Mouse (Mus musculus): ENCODE results near the gene Tmem108. TPM values are rescaled to one million over a fixed set of nuclear protein-coding genes. Genes with fewer than 3 reads are reported as not detected.

Gene Tmem108
- total RNA-seq, 4 experiments from 2014 or later = 30.3 to 35.6 (median 33.9) TPM

DNA sequence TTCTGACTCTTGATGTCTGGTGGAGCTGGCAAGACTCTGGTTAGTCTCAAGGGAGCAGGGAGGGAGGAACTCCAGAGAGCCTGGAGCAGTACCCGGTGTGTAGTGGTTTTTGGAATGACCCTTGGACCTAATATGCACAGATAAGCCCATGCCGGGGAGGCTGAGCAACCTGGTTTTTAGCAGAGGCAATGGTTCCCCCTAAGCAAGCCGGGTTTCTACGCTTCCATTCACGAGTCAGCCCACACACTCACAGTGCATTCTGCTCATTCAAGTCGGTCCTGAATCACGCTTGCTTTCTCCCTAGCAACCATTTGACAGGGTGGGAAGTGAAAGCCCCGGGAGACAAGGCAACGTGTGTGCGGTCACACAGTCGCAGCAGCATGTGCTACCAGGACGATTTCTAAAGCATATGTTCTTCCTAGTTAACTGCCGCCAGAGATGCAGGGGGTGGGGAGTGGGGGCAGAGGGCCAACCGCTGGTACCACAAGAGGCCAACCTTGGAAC is 259.7 kb downstream of the Tmem108 start:
- DNase-seq (ENCODE audit: low spot score in 2 of 2) = peak; percentile 64 to 76

- DNase-seq (ENCODE audit: low spot score in 2 of 2) = no peak
Observed at GRCm38 (mm10) chr9:103499366-103499765, 262.3 kb downstream of the Tmem108 start.

- DNase-seq (ENCODE audit: low spot score in 2 of 2) = no peak
Observed at GRCm38 (mm10) chr9:103498699-103499098, 262.9 kb downstream of the Tmem108 start.

DNA sequence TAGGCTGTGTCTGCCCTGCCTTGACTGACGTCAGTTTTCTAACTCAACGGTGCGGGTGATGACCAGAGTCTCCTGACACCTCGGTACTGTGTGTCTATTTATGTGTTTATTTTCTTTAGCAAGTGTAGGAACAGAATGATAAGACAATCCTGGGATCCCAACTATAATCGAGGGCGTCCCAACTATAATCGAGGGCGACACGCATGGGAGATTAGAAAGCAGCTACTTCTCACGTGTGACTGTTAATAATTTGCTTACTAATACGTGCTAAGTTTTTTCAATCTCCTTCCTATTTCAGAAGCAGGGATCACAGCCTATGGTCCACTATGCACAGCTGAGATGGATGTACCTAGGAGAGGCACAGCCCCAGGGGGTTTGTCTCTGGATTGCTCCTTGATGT is 266.2 kb downstream of the Tmem108 start:
- DNase-seq (ENCODE audit: low spot score in 2 of 2) = no peak

DNA sequence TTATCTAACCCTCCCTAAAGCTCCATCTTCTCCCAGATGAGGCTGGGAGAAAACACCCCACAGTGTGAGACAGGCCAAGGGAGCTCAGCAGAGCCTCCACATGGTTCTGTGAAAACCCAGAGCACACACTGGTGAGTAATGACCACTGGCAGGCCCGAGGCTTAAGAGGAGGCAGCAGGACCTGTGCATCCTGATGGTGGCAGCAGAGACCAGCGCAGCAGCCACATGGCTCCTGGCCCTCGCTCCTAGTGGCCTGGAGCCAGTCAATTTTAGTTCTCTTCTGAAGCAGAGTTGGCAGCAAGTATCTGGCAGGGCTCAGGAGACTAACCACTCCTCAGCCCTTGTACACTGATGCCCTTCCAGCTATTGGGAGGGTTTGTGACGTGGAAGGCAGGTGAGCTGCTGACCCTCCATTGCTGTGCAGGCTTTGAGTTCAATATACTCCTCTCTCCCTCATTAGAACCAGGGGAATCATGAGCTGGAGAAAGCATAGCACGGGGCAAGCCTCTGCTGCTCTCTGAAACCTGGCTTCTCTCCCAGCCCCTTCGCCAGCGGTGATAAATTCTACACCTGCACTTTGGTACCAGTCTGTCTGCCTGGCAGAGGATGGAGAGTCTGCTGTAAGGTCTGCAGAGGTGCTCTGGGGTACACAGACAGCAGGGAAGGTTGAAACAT is 267.2 kb downstream of the Tmem108 start:
- peak; percentile 74 to 85 for DNase-seq (ENCODE audit: low spot score in 2 of 2)

- no peak for DNase-seq (ENCODE audit: low spot score in 2 of 2)
Observed at GRCm38 (mm10) chr9:103491985-103492384, 269.7 kb downstream of the Tmem108 start.

DNA sequence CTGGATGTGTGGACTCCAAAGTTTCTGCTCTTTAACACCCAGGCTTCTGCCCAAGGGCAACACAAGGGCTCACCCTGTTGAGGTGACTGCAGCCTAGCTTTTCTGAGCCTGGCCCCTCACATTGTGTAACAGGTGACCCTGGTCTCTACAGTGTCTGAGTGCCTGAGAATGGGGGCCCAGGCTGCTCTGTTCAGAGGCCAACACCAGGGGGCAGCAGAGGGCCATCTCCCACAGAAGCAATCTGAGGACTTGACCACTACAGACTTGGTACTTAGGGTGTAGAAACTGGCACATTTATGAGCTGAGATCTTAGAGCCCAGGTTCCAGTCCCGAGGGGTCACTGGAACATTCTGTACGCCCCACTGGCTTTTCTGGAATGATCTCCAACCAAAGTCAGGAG is 271.2 kb downstream of the Tmem108 start:
- DNase-seq (ENCODE audit: low spot score in 2 of 2) = peak; percentile 57 to 82

- DNase-seq (ENCODE audit: low spot score in 2 of 2) = no peak
Observed at GRCm38 (mm10) chr9:103489883-103490282, 271.8 kb downstream of the Tmem108 start.

DNA sequence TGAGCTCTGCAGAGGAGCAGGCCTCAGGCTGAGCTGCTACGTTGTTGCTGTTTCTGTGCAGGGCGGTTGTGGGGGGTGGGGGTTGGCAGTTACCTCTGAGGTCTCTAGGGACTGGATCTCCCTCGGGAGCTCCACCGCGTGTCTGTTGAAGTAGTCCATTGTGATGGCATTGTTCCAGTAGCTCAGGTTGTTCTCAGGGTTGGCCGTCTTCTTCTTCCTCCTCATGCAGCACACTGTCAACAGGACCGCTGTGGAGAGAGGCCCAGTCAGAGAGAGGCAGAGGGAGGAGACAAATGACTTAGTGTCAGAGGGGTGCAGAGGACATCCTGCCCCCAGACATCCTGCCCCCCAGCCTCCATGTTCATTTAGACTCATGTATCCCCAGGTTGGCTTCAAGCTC is 272.5 kb downstream of the Tmem108 start:
- no peak for DNase-seq (ENCODE audit: low spot score in 2 of 2)

DNA sequence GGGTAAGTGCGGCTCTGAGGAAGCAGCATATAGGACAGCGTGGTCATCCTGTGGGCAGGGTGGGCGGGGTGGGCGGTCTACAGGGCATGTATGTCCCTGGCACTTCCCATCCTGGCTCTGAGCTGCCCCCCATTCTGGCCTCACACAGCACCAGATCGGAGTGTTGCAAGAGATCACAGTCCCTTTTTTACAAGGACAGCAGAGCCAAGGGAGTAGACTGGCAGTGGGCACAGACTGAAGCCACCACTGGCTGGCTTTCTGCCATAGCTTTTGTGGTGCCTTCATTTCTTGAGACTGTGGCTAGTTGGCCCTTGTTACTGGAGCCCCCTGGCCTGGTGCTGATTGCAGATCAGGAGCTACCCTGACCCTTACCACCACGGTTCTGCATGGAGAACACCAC is 275.4 kb downstream of the Tmem108 start:
- DNase-seq (ENCODE audit: low spot score in 2 of 2) = no peak

DNA sequence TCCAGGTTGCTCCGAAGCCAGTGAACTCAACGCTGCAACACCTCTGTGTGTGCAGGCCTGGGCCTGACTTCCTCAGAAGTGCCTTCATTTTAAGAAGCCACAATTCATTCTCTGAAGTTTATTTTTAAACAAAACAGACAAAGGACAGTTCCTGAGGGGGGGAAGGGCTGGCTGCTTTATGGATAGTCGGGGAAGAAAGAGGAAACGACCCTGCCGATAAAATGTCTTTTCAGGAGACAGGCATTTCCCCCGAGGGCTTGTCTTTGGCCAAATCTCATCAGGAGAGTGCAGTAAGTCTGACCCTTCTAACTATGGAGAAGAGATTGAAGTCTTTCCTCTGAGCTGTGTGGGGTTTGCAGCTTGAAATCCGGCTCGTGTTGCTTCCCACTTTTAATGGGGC is 276.0 kb downstream of the Tmem108 start:
- no peak for DNase-seq (ENCODE audit: low spot score in 2 of 2)

DNA sequence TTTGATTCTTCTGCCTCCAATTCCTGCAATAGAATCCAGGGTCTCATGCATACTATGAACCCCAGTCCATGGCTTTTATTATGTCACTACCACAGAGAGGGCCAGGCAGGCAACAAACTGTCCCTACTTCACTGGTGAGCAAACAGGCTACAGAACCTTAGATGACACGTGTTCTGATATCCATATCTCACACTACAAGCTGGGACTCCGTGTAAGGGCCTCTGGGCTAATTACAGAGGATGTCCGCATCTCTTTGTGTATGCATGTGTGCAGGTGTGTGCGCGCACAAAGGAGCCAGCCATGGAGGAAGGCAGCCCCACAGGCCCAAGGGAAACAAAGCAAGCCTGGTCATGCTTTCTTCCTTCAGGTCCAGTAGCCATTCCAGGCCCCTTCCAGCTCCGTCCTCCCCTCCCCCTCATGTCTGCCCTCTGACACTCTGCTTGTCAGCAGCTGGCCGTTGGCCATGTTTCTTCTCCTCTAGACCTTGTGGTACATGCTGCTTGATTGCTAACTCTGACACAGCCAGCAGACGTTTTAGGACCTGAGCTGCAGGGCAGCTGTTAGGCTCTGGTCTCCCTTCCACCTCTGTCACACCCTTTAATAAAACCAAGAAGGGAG is 280.9 kb downstream of the Tmem108 start:
- no peak for DNase-seq (ENCODE audit: low spot score in 2 of 2)

- DNase-seq (ENCODE audit: low spot score in 2 of 2) = no peak
Observed at GRCm38 (mm10) chr9:103480044-103480576, 281.5 kb downstream of the Tmem108 start, which contains the start of gene Bfsp2. TSS of gene Bfsp2 (minus strand) at chr9:103480420.

DNA sequence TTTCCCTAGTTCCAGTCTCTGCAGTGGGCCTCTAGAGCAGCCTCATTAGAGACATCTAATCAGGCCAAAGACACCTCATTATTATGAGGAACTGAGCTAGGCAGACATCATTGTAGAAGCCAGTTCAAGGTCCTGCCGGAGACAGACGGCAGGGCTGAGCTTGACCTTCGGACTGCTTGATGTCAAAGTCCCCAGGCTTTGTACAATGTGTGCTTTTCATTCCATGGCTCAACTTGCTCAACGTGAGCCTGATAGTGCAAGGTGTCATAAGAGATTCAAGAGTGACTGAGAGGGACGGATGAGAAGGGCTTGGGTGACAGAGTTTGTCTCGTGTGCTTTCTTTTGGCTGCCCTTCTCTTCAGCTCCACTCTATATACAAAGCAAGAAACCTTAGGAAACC is 286.2 kb downstream of the Tmem108 start:
- DNase-seq (ENCODE audit: low spot score in 2 of 2) = no peak

DNA sequence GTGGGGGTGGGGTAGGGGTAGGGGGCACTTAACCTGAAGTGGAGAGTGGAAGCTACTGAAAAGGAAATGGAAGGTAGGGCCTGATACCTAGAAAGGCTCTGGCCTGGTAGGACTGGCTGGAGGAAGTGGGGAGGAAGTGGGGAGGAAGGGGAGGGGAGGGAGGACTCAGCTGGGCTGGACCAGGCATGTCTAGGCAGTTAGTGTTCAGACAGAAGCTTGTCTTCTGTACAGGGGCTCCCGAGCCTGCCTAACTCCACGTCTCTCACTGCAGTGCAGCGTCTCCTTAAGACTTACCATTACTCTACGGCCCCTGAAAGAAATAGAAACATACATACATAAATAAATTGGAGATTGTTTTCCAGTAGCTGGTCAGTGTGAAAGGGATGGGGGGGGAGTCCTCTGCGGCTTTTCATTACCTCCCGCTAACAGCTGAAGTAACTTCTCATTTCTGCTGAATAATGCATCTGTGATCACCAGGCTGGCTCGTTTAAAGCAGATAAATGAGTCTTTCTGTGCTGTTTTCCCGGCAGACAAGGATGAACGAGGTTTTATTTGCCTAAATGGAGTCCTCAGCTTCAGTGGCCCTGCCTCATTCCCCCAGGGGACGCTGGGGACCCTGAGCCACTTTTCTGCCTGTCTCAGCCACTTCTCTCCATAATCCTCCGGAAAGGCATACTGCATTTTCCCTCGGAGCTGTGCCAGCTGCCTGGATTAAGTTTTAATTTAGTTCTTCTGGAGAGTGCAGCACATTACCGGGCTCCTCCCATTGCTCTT is 287.5 kb downstream of the Tmem108 start:
- peak in 1 of 2 experiments; percentile 30 for DNase-seq (ENCODE audit: low spot score in 2 of 2)

- DNase-seq (ENCODE audit: low spot score in 2 of 2) = no peak
Observed at GRCm38 (mm10) chr9:103471784-103472183, 289.9 kb downstream of the Tmem108 start.

GRCm38 (mm10) chr9:103469516-103469915 is 292.1 kb downstream of the Tmem108 start:
- DNase-seq (ENCODE audit: low spot score in 2 of 2) = no peak

DNA sequence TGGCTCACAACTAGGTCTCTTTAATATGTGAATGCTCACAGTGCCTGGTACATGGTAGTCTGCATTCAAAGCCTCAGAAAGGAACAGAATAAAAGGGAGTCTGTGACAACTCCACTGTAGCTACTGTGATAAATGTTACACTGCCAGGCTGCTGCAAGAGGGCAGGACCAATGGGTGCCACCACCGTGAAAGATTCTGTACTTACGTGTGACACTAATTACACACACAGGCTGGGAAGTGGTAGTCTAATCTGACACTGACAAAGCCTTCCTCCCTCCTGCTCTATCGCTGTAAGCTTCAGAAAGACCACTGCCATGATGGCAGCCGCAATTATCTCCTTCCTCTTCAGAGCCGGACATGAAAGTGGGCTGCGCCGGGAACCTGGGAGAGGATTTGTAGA is 292.7 kb downstream of the Tmem108 start:
- no peak for DNase-seq (ENCODE audit: low spot score in 2 of 2)

GRCm38 (mm10) chr9:103465711-103466220 is 295.9 kb downstream of the Tmem108 start:
- DNase-seq (ENCODE audit: low spot score in 2 of 2) = peak; percentile 43 to 74

- no peak for DNase-seq (ENCODE audit: low spot score in 2 of 2)
Observed at GRCm38 (mm10) chr9:103465293-103465692, 296.3 kb downstream of the Tmem108 start.

DNA sequence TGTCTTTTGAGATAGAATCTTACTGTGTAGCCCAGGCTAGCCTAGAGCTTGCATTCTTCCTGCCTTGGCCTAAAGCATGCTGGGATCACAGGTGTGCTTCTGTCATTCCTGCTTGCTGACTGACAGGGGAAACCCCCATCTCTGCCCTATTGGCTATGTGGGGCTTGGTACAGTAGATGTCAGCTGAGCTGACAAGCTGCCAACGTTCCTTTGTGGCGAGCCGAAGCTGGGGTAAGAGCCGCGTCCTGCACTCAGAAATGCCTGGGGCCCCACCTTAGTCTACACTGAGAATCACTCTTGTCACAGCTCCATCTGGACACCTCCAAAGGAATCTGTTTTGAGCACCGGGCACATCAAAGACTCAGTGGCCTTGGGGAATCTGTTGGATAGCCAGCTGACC is 297.8 kb downstream of the Tmem108 start:
- no peak for DNase-seq (ENCODE audit: low spot score in 2 of 2)

- no peak for DNase-seq (ENCODE audit: low spot score in 2 of 2)
Observed at GRCm38 (mm10) chr9:103459839-103460238, 301.8 kb downstream of the Tmem108 start.
